Mouse (Mus musculus) adrenal gland, adult 2 months (tissue): Measurements from ENCODE around the gene Gyg. TPM values are rescaled to one million over a fixed set of nuclear protein-coding genes. Genes with fewer than 3 reads are reported as not detected.

Experiments used
- DNase-seq: peaks from one replicate; pipeline ENCODE4 v3.0.0; 2021
- long read RNA-seq: library from polyadenylated mRNA; stranded (forward); transcript quantifications from one replicate; pipeline ENCODE4 v2.0.0, GENCODE M21; 2021
- polyA plus RNA-seq: library from polyadenylated mRNA; depleted of rRNA; stranded (reverse); fragments of >200 nt; gene quantifications from 2 replicates; pipeline ENCODE4 v1.2.3, GENCODE M21; 2012; rRNA removed
- total RNA-seq, 2 experiments: library from RNA; stranded (reverse); gene quantifications; 2 replicates each; pipeline ENCODE4 v1.2.3; 2021

Gene Gyg
- total RNA-seq (100 to 1,000 TPM in 1 of 2 experiments, 10 to 100 TPM in 1; 93.1 to 152 TPM), polyA plus RNA-seq (29.2 and 30.3 TPM in 2 replicates)
- long read RNA-seq, transcript Gyg-201 (7 exons, 1,922 nt), result major isoform, 83 of 101 reads
- long read RNA-seq, partial matches to known transcripts, result 8 of 101 reads
- long read RNA-seq, other reads (novel, unspliced or antisense), result 9 of 101 reads

DNA sequence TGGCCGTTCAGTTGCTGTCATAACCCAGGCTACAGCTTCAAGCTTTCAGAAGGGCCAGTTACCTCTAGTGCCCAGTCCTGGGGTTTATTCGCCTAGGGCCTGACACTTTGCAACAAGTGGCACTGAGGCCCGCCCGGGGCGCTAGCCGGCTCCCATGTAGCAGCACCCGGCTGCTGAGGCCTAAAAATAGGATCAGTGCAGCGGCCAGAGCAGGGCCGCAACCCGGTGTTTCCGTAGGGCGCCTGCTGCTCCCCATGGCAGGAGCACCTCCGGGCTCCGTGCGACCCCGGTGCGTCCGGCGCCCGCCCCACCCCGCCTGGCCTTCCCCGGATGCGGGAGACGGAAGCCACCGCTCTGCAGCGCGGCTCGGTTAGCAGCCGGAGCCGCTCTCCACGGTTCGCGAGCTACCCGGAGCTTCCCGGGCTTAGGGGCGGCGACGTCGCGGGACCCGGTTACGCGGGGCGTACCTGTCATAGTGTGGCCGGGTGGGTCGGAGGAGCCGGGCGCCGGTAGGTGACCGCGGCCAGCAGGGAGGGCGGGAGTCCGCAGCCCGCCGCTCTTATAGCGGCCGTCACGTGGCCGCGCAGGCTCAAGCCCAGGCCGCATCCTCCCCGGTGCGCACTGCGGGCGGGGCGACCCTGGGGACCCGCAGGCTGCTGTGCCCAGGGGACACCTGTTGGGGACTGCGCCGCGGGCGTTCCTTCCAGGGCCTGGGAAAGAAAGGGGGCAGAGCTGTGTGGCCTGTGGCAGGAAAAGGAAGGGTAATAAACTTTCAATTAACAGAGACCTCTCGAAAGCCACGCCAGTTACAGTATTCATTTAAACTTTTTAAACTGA lies at the start of gene Gyg:
Gyg (minus strand) TSS at position 787 of the 837 bp plus-strand sequence.
- DNase-seq, result peak; percentile 87

DNA sequence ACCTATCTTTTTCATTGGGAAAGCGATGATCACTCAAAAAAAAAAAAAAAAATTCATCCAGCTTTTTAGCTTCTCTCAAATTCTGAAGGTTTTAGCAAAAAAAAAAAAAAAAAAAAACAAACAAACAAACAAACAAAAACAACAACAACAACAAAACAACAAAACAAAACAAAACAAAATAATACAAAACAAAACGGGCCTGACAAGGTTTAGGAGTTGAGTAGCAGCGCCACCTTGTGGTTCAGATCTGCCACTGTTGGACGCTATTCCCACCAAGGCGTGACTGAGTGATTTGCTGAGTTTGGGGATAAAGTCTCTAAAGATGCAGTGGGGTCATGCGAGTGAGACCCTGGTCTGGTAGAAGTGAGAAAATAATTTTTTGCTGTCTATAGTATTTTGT lies 43.8 kb upstream of the Gyg start:
- peak; percentile 48 for DNase-seq

DNA sequence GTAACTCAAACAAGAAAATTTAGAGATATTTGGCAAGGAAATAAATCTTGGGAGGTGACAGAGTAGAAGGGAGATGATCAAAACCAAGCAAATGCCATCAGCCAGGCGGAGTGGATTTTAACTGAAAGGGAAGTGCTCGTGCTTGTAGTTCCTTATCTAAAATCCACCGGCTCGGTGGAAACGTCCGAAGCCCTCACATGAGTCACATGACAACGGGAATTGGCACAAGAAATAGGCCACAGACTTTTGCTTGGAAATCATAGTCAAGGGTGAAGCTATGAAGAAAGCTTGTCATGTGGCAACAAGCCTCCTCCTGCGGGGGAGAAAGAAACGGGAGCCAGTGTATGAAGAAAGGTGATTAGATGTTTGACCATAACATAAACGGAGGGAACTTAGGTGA lies 42.8 kb upstream of the Gyg start:
- DNase-seq, result peak; percentile 62

DNA sequence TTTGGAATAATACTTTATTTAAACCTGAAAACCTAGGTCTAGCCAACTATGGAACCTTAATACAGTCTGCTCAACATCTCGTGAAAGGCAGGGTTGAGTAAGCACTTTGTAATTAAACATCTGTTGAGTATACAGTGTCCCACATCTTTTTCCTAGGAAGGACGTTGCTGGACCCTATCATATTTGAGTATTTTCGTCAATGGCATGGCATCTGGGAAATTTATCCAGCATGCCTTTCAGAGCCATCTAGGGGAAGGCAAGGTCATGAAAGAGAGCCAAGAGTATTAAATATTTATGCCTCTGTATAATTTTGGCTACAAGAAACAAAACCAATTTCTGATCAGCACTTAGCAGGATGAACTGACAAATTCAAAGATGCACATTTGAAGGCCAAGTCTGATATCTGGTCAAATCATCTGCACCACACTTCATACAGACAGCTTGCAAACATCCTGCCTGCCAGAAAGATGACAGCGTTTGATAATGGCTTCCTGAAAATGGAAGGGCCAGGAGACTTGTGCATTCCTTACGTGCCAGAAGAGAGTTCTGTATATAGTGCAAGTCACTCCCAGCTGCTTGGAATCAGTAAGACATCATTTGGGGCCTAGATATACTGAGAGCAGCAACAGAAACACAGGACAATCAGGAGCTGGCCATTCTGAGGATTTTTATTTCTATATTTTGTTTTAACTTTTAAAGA lies 34.0 kb upstream of the Gyg start:
- no peak for DNase-seq

DNA sequence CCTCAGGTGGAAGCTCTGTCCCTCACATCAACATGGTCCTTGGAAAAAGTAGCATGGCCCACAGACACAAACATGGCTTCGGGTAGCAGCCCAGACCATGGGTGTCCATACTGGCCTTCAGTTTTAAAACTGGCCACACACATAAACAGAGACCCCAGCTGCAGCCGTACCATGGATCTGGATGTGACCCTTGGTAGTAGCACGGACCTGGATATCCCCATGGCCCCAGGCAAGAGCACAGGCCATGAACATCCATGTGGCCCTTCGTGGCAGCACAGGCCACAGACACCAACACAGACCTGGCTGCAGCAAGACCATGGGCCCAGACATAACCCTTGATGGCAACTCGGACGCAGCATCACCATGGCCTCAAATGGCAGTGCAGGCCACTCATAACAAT lies 17.3 kb upstream of the Gyg start:
- DNase-seq, result no peak

DNA sequence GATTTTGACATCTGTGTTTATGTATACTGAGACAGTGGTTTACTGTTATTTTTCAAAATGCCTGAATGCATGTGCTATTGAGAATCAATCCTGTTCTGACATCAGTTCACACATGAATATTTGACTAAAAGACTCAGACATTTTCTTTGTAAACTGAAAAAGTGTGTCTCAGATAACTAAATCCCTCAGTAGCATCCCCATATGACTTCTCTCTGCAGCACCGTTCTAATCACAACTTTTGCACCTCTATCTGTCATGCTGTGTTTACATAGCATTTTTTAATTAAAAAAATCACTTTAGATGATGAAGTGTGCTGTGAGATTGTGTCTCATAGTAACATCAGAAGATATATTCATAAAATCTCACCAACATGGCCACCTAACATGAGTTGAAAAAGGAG lies 12.4 kb upstream of the Gyg start:
- no peak for DNase-seq

DNA sequence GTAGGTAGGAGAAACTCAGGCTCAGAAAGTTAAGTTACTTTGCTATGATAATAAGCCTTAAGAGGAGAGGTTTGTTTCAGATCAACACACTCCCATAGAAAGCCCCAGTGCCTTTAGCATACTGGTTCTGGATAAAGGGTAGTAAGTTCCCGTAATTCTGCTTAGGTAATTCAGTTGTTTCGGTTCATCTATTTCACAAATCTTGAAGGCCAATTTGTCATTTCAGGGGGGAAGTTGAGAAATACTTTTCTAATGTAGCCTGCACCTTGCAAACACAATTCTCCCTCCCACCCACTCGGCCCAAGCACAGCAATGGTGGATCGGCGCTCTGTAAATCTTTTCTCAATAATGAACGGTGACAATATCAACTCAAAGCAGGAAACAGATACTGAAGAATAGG lies 359 bp upstream of the Gyg start:
- no peak for DNase-seq

DNA sequence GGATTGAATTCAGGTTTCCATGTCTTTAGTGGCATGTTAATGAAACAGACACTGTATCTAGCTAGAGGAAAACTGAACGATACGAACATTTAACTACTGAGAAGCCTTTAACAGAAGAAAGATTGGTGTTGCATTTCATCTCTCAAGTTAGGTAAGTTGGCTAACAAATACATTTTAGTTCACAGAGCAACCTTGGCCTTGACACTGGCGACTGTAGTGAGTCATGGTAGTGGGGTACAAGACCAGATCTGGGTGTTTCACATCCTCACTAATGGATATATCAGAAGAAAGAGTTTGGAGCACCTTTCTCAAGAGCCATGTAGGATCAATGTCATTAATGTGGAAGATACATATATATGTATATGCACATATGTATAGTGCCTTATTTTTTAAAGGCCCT lies 3.5 kb downstream of the Gyg start:
- peak; percentile 68 for DNase-seq

DNA sequence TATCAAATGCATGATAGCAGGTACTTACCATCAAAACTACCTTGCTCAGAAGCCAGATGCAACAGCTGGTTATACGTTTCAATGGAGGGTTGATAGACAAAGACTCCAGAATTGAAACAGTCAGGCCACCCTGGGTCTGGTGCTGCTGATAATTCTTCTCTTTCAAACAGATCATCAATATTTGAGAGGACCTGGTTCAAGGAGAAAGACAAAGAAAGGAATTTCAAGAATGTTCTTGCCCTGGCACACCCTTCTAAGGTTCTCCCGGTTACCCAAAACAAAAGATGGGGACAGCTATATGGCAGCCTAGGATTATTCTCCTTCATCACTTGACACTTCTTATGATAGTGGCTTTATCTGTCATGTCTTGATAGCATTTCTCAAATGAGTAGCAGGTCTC lies 4.6 kb downstream of the Gyg start:
- no peak for DNase-seq

DNA sequence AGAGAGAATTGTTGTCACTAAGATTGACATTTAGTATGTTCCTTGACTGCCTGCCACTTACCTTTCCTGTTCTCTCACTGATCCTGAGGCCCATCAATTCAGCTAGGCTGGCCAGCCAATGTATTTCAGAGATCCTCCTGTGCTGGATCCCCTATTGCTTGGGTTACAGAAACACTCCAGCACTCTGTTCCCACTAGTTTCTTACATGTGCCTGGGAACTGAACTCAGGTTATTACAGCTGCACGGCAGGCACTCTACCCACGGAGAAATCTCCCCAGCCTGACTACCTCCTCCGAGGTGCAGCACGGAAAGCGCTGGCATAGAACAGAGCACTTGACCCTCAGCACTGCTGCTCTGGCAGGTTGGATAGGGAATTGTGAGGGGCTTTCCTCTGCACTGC lies 7.5 kb downstream of the Gyg start:
- DNase-seq, result no peak

DNA sequence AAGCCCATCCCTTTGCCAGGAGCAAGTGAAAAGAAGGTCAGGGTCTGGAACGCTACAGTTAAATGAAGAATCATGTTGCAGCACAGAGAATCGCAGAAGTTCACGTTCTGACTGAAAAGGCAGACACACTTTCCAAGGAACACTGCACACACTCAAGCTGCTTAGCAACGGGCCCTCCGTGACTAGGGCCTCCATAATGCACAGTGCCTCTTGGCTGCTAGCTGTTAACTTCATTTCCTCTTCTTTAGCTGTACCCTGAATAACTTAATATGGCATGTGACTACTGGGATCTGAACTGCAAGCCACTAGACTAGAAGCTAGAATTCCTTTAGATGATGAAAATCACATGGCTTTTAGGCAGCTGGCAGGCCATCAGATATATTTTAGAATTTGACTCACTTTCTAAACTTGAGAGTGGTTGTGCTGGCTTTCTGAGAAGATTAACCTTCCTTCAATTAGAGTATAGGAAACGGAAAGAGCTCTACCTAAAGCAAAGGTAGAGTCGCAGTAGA lies 8.2 kb downstream of the Gyg start:
- no peak for DNase-seq

DNA sequence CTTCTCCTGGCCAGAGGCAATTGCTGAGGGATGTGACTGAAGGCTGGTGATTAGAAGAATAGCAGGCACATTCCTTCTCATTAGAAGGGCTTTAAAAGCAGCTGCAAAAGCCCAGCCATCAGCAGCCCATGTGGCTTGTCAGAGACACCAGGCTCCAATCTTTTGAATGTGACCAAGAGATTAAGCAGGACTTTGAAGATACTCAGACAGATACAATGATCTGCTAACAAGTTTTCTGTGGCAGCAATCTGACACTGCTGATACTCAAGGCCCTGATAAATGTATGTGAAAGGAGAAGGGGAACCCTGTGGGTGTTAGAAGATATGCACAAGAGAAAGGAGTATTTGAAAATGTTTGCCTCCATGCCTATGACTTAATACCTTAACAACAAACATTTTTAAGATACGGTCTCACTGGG lies 9.4 kb downstream of the Gyg start:
- no peak for DNase-seq

DNA sequence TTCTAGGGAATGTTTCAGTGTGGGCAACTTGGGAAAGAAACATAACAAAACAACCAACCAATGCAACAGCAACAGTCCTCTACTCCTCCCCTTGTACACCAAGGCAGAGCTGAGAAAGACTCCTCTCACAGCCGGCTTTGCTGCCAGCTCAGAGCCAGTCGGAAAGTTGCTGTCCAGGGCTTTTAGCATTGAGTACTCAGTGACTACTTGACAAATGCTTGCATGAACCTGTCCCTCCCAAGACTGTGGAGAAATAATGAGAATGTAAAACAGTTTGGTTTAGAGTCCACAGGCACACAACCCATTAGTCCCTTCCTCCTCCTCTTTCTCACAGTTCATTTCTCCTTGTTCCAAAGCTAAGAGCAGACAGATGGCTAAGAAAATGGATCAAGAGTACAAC lies 10.7 kb downstream of the Gyg start:
- DNase-seq, result no peak

DNA sequence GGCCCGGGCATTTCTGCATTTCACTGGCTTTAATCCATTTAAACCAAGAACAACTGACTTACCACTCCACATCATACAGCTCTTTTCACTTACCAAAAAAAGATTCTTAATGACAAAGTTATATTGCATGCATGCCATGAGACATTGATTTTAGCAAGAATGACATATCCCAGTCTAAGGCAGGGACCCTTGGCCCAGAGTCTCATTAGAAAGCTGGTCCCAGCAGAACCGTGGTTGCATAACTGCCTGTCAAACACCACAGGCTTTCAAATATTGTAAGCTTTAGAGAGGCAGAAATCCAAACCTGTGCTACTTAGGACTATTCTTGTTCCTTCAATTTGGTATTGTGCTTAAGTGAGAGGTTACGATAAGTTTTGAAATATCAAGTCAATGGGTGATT lies 11.4 kb downstream of the Gyg start:
- no peak for DNase-seq

DNA sequence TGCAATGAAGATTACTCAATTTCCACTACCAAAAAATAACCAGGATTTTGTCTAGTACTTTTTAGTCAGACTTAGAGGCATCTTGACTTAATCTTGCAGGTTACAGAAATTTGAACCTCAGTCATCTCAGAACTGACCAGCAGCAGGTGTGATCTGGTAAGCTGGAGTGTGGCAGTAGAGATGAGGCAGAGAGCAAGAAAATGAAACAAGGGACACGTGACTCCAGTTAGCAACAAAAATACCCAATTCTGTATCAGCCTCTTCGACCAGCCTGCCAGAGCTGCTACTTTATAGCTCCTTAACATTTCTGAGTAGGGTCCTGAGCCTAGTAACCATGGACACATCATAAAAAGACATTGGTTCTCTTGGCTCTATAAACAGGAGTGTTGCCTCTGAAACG lies 12.5 kb downstream of the Gyg start:
- no peak for DNase-seq

DNA sequence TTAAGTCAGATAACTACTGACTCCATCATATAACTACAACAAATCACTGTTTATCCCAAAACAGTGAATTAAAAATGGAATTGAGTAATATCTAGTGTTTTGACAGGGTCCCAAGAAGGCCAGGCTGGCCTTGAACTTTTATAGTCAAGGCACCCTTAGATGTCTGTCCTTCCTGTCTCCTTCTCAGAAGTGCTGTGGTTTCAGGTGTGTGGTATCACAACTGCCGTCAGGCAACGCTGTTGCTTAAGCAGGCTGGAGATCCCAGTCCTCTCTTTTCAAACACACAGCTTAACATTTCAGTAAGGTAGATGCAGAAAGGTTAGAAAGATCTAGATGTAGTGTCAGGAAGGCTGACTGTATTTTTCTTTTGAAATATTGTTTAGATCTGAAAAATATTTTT lies 13.0 kb downstream of the Gyg start:
- no peak for DNase-seq

DNA sequence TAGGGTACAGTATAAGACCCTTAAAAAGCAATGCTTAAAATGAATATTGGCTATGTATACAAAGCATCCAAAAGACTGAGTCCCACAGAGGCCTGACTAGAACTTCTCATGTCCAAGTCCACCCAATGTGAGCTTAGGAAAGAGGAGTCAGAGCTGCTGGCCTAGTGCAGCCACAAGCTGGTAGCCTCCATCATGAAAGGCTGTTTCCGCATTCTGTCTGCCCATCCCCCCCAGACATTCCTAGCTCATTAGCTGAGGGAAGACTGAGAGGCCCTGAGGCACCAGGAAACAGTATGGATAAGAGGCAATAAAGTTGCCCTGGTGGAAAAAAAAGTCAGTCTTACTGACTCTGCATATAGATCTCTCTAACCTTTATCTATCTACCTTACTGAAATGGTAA lies 13.4 kb downstream of the Gyg start:
- DNase-seq, result no peak

DNA sequence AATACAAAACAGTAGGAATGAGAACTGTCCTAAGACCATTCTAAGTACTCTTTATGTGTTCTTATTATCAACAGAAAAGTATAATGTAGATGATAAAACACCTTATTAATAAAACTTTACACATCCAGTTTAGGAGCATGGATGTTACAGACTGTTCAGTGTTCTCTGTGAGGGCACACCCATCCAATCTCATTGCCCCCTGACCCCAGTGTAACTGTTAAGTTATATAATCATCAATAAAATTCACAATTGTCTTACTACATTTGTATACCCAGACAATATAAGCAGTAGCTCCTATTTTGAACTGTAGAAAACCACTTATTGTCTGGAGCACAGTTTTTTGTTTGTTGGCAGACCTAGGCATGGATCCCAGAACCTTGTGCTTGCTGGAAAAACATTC lies 13.9 kb downstream of the Gyg start:
- no peak for DNase-seq

DNA sequence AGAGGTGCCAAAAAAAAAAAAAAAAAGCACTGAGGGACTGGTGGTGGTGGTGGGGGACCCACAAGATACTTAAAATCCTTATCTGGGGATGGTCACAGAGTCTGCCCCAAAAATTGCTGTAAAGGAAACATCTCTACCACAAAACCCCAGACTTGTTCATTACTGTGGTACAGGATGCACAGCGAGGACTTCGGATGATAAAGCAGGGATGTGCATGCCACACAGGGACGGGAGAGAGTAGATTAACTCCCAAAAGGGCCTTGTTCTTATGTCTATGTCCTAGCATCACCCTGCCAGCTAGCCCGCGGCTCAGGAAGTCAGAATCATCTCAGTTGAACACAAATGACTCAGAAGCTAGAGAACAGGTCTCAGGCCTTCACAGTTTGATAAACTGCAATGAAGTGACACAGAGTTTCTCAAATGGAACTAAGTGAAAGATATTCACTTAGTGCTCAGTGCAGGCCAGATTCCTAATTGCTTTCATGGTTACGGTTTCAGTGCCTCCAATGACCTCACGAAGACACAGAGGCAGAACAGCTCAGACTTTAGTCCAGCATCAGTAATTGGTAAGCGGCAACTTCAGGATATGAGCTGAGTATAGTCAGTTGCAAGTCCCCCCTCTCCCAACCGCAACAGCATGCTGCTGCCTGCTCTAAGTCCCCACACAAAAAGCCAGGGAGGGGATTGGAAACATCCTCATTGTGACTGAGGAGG lies 18.1 kb downstream of the Gyg start:
- DNase-seq, result no peak

DNA sequence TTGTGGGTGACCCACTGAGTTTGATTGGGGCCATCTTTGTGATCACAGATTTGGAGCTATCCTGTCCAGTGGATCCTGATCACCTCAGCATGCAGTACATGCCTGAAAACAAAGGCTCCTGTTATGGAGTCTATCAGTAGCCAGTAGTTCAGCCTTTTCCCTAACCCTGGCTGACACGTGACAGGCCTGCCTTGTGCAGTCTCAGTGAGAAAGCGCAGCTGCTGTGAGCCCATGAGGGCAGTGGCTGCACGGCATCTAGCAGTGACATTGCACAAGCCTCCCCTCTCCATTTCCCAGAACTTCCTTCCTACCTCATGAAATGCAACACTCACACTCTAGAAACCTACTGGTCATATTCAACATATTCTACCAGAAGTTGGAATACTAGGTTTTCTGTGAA lies 20.6 kb downstream of the Gyg start:
- DNase-seq, result no peak

DNA sequence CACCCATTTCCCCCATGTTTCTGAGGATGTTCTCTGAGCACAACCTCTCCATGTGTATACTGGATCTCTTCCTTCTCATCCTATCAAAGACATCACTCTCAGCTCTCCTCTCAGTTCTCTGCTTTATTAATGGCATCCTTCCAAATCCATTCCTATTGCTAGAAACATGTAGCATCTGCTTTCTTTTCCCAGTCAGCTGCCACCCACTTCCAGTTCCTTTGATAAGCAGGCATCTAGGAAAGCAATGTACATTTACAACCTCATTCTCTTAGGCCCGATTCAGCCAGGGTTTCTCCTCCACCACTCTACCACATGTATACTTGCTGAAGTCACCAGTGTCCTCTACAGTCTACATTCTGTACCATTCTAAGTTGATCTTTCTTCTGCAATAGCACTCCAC lies 21.4 kb downstream of the Gyg start:
- DNase-seq, result no peak

DNA sequence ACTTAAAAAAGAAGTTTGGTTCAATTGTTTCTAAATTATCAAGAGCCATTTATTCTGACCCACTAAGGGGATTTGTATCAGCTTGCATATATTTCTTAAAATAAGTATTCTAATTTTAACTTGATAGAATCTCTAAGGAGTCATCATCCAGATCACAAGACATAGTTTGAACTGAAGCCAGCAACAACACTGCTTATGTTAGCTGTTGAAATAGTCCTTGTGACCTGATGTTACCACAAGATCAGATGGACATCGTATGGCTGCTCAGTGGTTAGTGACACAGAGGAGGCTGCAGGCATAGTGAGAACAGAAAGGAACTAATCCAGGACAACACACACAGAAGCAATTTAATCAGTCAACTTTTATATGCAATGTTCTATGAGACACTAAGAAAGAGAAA lies 22.4 kb downstream of the Gyg start:
- DNase-seq, result no peak

DNA sequence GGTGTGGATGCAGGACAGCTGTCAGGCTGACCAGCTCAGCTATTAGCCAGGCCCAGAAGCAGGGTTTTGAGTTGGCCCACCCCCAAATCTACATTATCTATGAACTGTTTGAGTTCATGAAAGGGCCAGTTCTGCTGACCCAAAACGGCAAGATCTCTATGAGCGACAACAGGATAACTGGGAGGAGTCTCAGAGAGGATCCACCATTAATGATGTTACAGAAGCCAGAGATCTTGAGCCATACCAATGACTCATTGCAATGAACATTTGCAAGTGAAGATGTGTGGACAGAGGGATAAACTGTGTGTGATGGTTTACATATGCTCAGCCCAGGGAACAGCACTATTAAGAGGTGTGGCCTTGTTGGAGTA lies 23.8 kb downstream of the Gyg start:
- DNase-seq, result no peak
